Mouse (Mus musculus): ENCODE results near the gene Msl2.
A peak's percentile ranks its signal among the peaks of the same experiment; 100 is the strongest.

Msl2 gene

DNA sequence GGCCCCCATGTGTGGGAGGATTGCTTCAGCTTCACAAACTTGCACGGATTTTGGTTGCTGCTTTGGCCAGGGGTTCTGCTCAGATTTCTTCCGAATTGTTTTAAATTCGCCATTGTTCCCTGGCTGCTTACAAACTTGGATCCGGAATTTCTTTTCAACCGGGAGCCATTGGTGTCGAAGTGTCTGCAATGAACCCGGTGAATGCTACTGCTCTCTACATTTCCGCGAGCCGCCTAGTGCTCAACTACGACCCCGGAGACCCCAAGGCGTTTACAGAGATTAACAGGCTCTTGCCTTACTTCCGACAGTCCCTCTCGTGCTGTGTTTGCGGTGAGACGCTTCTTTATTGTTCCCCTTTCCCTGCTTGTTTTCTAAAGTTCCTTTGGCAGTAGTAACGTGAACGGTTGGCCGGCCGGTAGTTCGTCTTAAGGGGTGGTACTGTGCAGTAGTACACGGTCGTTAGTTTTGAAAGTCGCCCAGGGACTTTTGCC lies 1.2 kb downstream of the Msl2 start:
- DNase-seq (ENCODE audit: low read depth), result no peak

DNA sequence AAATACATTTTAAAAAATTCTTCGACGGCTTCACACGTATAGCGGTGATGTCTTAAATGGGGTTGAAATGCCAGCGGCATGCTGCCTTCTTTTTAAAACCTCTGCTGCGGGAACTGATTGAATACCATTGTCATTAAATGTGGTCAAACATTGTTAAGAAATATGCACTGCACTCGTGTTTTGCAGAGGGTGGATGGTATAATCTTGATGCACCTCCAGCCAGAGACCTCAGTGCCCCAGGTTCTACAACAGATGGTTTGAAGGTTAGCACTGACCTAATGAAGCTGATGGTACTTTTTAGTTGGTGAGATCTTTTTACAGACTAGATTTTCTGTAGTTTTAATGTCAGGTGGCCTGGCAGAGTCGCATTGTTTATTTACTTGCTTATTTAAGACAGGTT lies 1.8 kb downstream of the Msl2 start:
- no peak for DNase-seq (ENCODE audit: low read depth)

DNA sequence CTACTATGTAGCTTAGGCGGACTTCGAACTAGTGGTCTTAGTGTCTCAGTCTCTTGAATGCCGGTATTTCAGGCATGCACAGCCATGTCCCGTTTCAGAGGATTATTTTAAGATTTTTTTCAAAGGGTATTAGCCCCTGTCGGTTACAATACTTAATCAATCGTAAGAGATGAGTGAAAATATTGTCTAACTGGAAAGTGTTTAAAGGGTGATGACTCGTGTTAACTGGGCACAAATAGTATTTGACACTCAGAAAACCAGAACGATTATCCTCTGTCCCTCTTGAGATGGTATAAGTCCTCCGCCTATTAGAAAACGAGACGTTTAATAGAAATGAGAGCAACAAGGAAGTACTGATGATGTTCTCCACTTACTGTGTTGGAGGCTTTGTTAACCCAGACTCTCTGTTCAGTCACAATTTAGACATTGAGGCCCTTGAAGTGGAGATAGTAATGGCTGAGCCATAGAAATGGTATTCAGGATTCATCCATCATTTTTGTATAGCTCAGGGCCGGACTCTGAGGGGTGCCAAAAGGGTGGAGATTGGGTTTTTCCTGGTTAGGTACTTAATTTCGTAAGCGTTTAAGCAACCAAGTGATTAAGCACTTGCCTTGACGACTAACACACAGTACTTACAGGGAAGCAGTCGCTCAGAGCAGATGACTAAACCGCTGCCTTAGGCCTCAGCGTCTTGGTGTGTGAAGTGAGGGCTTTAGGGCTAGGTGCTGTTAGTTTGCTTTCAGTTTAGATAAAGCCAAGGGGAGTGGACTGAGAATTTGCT lies 2.4 kb downstream of the Msl2 start:
- DNase-seq (ENCODE audit: low read depth), result peak; percentile 35

DNA sequence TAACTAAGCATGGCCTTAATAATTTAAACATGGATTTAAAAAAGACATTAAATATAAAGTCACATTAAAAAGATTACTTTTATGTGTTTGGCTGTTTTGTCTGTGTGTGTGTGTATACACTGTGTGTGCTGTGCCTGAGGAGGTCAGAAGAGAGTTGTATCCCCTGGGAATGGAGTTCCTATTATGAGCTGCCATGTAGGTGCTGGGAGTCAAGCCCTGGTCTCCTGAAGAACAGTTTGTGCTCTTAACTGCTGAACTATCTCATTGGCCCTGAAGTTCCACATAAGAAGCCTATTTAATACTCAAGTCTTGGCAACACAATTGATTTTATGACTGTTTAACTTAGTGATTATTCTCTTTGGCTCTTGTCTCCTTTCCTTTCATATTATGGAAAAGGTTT lies 3.6 kb downstream of the Msl2 start:
- DNase-seq (ENCODE audit: low read depth), result no peak

DNA sequence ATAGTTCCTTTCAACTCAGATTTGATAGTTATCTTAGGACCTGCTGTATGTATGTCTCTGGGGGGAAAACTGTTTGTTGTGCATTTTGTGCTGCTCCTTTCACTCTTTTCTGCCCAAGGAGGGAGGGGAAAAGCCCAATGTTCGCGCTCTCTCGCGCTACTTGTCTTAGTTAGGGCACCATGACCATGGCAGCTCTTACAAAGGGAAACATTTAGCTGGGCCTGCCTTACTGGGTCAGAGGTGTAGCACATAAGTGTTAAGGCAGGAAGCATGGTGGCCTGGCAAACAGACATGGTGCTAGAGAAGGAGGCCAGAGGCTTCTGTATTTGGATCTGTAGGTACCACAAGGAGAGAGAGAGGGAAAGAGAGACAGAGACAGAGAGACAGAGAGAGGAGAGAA lies 4.7 kb downstream of the Msl2 start:
- DNase-seq (ENCODE audit: low read depth), result no peak

DNA sequence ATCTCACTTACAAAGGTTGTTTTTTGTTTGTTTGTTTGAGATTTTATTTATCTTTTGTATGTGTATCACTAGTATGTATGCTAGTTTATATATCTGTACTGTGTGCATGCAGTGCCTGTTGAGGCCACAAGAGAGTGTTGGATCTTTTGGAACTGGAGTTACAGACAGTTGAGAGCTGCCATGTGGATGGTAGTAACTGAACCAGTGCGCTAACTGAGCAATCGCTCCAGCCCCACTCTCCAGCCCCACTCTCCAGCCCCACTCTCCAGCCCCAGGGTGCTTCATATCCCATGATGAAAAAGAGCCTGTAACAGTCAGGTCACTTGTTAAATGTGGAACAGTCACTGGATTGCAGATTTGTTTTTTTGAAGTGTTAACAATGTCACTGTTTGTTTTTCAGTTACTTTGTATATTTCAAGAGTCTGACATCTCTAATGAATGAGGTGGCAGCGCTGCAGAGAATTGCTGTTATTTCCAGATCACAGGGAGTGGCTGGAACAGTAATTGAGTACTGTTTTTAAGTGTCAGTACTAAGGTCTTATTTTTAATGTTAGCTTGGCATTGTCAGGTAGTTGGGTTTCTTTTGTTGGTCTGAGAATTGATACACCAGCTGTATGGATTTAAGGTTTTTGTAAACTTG lies 6.3 kb downstream of the Msl2 start:
- no peak for DNase-seq (ENCODE audit: low read depth)

DNA sequence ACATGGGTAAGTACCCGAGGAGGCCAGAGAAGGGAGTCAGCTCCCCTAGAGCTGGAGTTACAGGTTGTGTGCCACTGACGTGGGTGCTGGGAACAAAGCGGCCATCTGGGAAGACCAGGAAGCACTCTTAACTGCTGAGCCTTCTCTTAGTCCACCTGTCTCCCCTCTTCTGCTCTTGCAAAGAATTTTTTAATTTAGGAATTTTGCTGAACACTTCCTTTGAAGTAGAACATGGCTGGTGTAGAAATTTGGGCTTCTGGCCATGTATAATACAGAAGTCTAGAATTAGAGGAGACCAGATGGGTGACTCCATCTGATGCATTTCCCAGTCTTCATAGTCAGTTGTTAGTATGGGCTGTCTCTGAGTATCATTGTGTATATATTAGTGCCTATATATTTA lies 9.8 kb downstream of the Msl2 start:
- no peak for DNase-seq (ENCODE audit: low read depth)

DNA sequence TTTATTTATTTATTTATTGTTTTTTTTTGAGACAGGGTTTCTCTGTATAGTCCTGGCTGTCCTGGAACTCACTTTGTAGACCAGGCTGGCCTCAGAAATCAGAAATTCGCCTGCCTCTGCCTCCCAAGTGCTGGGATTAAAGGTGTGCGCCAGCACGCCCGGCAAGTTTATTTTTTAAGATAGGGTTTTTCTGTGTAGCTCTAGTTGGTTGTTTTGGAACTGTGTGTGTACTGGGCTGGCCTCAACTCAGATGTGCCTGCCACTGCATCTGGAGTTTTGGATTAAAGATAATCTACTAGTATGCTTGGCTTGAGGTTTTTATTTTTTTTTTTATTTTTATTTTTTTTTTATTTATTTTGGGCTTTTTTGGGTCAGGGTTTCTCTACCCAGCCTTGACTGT lies 21.5 kb downstream of the Msl2 start:
- DNase-seq (ENCODE audit: low read depth), result no peak

DNA sequence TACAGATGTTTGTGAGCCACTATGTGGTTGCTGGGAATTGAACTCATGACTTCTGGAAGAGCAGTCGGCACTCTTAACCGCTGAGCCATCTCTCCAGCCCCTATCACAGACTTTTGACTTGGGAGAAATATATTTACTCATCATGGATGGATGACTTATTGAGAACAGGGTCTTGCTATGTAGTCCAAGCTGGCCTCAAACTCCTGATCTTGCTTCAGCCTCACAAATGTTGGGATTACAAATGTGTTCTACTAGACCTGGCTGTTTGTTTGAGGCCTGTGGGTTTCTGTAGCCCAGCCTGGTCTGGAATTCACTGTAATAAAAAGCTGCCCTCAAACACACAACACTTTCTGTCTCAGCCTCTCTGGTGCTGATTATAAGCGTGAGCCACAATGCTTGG lies 22.6 kb downstream of the Msl2 start:
- no peak for DNase-seq (ENCODE audit: low read depth)

DNA sequence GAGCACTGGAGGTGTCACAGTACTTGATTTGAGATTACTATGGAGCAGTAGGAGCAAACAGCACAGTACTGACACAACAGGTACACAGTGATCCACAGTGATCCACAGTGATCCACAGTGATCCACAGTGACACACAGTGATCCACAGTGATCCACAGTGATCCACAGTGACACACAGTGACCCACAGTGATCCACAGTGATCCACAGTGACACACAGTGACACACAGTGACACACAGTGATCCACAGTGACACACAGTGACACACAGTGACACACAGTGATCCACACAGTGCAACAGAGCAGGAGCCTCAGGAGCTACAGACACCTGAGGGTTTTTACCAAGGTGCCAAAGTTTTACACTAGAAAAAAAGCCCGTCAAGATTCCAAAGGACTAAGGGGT lies 23.6 kb downstream of the Msl2 start:
- no peak for DNase-seq (ENCODE audit: low read depth)

DNA sequence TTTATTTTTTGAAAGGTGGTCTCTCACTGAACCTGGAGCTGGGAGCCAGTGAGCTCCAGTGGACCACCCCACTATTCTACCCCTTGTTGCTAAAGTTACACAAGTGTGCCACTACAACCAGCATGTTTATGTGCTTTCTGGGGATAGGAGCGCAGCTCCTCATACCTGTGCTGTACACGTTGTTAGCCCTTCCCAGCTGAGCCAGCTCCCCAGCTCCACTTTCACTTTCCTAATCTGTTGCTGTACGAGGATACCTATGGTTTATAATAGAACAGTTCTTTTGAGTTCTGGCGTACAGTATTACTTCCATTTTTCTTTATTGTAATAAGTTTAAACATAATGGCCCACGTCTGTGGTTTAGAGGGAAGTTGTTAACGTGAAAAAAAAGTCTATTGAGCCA lies 25.5 kb downstream of the Msl2 start:
- DNase-seq (ENCODE audit: low read depth), result no peak

DNA sequence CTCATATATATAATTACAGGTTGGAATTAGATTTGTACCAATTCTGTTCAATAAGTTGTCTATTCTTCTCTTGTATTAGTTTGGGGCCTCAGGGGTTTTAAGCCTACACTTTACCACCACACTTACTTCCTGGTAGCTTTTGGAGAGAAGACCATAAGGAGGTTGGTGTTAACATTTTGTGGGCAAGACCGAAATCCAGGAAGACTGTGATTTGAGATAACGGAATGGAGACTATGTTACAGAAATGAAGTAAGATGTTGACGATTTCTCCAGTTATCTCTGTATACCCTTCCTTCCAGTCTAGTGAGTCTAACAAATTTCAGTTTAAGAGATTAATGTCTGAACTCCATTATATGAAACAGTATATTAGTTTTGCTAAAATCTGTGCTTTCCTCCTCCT lies 26.3 kb downstream of the Msl2 start:
- DNase-seq (ENCODE audit: low read depth), result no peak

DNA sequence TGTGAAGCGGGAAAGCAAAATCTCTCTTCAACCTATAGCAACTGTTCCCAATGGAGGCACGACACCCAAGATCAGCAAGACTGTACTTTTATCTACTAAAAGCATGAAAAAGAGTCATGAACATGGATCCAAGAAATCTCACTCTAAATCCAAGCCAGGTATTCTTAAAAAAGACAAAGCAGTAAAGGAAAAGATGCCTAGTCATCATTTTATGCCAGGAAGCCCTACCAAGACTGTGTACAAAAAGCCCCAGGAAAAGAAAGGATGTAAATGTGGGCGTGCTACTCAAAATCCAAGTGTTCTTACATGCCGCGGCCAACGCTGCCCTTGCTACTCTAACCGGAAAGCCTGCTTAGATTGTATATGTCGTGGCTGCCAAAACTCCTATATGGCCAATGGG lies 27.6 kb downstream of the Msl2 start:
- DNase-seq (ENCODE audit: low read depth), result no peak

DNA sequence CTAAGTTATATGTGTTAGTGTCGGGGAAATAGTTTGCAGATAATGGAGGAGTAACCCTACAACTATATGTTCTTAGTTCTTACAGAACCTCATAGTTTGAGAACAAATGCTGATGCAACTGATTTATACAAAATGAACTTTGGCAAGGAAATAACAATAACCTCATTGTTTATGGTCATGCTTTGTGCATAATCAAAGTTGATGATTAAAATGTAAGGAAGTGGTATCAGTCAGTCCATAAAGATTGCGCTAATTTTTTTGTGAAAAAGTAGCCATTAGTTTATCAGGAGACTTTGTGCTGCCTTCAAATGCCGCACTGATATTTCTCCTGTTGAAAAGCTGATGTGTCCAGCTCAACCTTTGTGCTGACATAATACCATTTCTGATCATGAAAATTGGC lies 28.4 kb downstream of the Msl2 start:
- no peak for DNase-seq (ENCODE audit: low read depth)

DNA sequence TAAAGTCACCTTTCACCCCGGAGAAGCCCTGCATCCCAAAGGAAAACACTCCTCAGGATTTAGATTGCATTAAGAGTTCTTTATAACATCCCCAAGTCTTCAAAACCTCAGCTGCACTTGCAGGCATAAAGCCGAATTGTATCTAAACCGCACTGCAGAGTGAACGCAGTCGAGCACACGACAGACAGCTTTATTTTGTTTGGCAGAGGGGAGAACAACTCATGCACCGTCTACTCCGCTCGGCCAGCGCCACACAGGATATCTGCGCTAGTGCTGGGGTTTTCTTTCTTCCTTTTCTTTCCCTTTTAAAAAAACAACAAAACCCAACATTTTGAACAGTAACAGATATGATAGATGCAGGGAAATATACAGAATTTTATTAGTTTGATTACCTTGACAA lies 31.0 kb downstream of the Msl2 start:
- no peak for DNase-seq (ENCODE audit: low read depth)

DNA sequence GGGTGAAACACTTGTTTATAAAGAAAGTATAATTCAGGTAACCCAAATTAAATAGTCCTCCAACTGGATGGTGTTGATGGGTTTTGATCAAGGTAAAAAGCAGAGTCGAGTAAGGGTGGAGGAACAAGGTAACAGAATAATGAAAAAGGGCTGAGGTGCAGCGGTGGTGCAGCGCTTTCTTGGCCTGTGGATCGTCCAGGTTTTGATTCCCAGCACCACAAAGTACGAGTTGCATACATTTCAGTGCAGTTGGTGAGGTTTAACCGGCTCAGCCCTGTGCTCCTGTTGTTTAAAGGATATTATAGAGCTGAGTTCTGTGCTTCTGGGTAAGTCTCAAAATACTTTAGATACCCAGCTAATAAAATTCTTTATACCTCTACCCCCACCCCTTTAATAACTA lies 31.8 kb downstream of the Msl2 start:
- DNase-seq (ENCODE audit: low read depth), result no peak

DNA sequence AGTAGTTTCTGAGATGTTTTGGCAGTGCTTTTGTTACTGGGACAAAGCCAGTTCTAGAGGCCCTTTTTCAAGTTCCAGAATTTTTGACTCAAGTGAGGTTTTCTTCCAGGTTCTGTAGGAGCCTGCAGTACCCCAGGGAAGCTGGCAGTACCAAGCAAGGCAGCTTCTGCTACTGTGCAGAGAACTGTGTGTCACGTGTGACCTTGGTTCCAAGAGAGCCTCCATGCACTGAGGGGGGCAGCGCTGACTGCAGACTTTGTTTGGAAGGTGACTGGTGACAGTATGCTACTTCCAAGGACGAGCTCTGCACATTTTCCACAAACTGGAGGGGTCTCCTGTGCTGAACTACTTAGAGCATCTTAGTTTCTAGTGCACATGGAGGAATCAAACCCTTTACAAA lies 33.5 kb downstream of the Msl2 start:
- no peak for DNase-seq (ENCODE audit: low read depth)

DNA sequence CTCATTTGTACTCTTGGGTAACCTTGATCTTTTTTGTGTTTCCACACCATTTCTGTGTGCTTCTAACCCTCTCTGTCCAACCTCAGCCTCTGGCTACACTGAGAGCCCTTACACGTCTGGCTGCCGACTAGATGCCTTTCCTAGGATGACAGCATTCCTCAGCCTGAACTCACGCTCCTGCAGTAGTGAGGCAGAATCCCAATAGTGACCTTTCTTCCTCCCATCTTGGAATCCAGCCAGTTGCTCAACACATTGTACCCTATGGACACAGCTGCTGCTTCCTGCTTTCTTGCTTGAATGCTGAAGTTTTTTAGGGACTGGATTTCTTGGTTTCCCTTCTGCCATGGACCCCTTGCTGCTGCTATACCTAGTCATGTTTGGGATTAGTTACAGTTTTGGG lies 36.1 kb downstream of the Msl2 start:
- DNase-seq (ENCODE audit: low read depth), result no peak

DNA sequence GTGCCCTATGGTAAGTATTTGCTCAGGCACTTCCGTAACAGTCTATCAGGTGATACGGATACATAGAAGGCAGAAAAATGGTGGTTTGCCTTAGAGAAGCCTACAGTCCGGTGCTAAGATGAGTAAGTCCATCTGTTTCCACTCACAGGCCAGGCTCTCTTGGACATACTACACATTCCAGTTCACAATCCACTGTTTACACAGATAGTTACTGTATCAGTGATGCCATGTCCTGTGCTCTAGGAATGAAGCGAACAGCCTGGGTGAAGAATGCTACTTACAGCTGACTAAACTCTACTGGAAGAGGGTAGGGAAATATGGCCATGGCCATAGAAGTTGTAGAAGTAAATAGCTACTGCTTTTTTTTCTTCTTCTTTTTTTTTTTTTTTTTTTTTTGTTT lies 39.4 kb downstream of the Msl2 start:
- no peak for DNase-seq (ENCODE audit: low read depth)

DNA sequence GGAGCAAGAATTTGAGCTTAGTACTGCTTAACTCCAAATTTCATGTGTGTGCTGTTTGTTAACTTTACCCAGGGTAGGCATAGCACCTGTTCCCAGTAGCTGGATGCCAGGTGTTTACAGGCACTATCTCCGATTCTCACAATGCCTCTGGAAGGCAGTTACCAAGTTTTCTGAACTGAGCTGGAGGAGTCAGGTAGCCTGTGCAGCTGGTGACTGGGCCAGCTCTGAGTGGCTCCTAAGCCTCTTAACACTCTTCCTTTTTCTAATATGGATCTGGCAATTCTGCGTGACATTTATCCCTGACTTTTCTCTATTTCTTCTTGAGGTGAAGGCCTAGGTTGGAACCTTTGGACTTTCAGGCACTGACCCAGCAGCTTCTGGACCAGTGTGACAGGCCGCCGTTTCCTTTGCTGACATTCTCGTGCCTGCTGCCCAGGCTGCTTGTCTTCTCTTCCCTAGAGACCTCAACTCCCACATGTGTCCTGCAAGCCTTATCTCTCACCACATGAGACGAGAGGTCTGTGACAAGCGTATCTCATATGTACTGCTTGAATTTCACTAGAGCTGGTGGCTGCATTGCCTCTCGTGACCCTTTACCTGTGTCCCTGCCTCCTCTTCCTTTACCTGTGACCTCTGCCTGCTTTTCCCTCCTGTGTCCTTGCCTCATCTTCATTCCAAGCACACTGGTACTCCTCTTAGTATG lies 40.4 kb downstream of the Msl2 start:
- DNase-seq (ENCODE audit: low read depth), result peak; percentile 33

DNA sequence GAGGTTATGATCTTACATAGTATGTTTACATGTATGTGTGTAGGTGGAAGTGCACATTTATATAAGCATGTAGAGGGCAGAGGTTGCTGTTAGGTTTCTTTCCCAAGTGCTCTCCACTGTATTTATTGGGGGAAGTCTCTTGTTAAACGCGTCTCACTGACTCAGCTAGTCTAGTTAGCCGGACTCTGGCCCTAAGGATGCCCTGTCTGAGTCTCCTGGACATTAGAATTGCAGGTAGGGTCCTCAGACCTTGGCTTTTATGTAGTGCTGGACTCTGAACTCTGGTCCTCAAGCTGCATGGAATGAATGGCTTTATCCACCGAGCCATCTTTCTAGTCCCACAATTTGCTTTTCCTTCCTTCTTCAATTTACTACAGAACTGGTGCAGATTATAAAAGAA lies 69.7 kb downstream of the Msl2 start:
- DNase-seq (ENCODE audit: low read depth), result no peak

DNA sequence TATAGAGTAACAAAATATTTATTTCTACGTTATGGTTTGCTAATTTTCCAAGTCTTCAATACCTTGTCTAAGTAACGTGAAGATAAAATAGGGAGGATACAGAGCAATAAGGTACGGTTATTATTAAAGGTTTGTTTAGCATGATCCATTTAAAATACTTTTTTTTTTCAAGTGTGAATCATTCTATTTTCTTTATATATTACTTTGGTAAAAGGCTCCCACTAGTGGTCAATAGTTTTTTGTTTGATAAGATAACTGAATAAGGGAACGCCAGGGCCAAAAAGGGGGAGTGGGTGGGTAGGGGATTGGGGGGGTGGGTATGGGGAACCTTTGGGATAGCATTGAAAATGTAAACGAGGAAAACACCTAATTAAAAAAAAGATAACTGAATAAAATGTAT lies 79.0 kb downstream of the Msl2 start:
- DNase-seq (ENCODE audit: low read depth), result no peak

Data from c-Kit-positive CD71-positive TER-119-negative erythroid progenitor cells, embryonic 14.5 days (primary cell).